15 mouse cellular contexts compared by ENCODE assay signal in genomic region chr1:134335211-134335923, GRCm38 (mm10). TPM values are rescaled to one million over a fixed set of nuclear protein-coding genes. Genes with fewer than 3 reads are reported as not detected.
DNase-seq lines count a peak whose midpoint lies in the region; ATAC-seq and TF ChIP-seq lines count a peak whose summit lies in the region.
"Had no signal": no experiment of that assay in that cellular context is flagged by ENCODE, and none has a peak within 500 bp of the region (broad histone marks: within the 10 kb centered on the region; RNA-seq: fewer than 3 reads in every experiment).

No protein-coding gene starts in this region.

- H3K4me3 ChIP-seq in hindbrain, postnatal 0 days (ENCODE audit: low read length): no peak overlapping the region
- no peak overlapping the region for H3K4me3 ChIP-seq in hindbrain, embryonic 11.5 days (ENCODE audit: low read depth, low read length)
- no peak overlapping the region for H3K4me3 ChIP-seq in olfactory bulb, adult 2 months (ENCODE audit: insufficient read depth, low read depth, low read length)
- H3K4me3 ChIP-seq in lung, postnatal 0 days (ENCODE audit: low read depth, low read length): no peak overlapping the region

- H3K4me1 ChIP-seq in hindbrain, postnatal 0 days (ENCODE audit: insufficient read depth, low read length): peaks cover 5% of the 10 kb centered on the region; the same call in 1 of the 2 replicates
- no peaks in the 10 kb centered on the region; the same call in 1 of the 2 replicates for H3K4me1 ChIP-seq in hindbrain, embryonic 11.5 days (replicated peaks; ENCODE audit: control insufficient read depth, insufficient read depth, low read length)
- peaks cover 44% of the 10 kb centered on the region for H3K4me1 ChIP-seq in olfactory bulb, adult 2 months (ENCODE audit: control insufficient read depth, insufficient read depth, low read length)
- H3K4me1 ChIP-seq in lung, postnatal 0 days (ENCODE audit: insufficient read depth, low read depth, low read length): peaks cover 8% of the 10 kb centered on the region; the same call in 1 of the 2 replicates

- ATAC-seq in hindbrain, postnatal 0 days: no peak
- ATAC-seq in hindbrain, embryonic 11.5 days (ENCODE audit: low FRiP score): no peak
- no peak for ATAC-seq in lung, postnatal 0 days

- no peaks in the 10 kb centered on the region for H3K27me3 ChIP-seq in hindbrain, postnatal 0 days (ENCODE audit: insufficient read depth, low read length)
- H3K27me3 ChIP-seq in hindbrain, embryonic 11.5 days (ENCODE audit: control insufficient read depth, insufficient read depth, low read length): no peaks in the 10 kb centered on the region
- H3K27me3 ChIP-seq in lung, postnatal 0 days (replicated peaks; ENCODE audit: insufficient read depth, low read length): no peaks in the 10 kb centered on the region

- TF ChIP-seq CTCF in hindbrain, postnatal 0 days (IDR thresholded peaks at IDR 0.05; ENCODE audit: low read depth): no peak
- TF ChIP-seq CTCF in olfactory bulb, adult 2 months (IDR thresholded peaks at IDR 0.05; ENCODE audit: insufficient read depth, low read depth, low read length): no peak
- TF ChIP-seq CTCF in lung, postnatal 0 days (IDR thresholded peaks at IDR 0.05): no peak

- H3K4me2 ChIP-seq in hindbrain, postnatal 0 days (ENCODE audit: low read depth, low read length): no peak overlapping the region
- H3K4me2 ChIP-seq in hindbrain, embryonic 11.5 days (replicated peaks; ENCODE audit: low read depth, low read length): no peak overlapping the region
- H3K4me2 ChIP-seq in lung, postnatal 0 days (replicated peaks; ENCODE audit: low read depth, low read length): no peak overlapping the region
- H3K4me2 ChIP-seq: lung, embryonic 14.5 days had no signal

- no peak for TF ChIP-seq EP300 in lung, postnatal 0 days (IDR thresholded peaks at IDR 0.05)

- H3K9me3 ChIP-seq in hindbrain, postnatal 0 days (ENCODE audit: low read length): no peaks in the 10 kb centered on the region
- H3K9me3 ChIP-seq in hindbrain, embryonic 11.5 days (ENCODE audit: control insufficient read depth, low read length): no peaks in the 10 kb centered on the region
- H3K9me3 ChIP-seq in lung, postnatal 0 days (ENCODE audit: low read length): no peaks in the 10 kb centered on the region
- H3K9me3 ChIP-seq: G1E had no signal

- H3K36me3 ChIP-seq in hindbrain, postnatal 0 days (ENCODE audit: insufficient read depth, low read length): no peaks in the 10 kb centered on the region
- H3K36me3 ChIP-seq in hindbrain, embryonic 11.5 days (ENCODE audit: control insufficient read depth, insufficient read depth, low read length): no peaks in the 10 kb centered on the region
- H3K36me3 ChIP-seq in lung, postnatal 0 days (ENCODE audit: insufficient read depth, low read length): no peaks in the 10 kb centered on the region
- H3K36me3 ChIP-seq: G1E had no signal

- DNase-seq in hindbrain, postnatal 0 days (ENCODE audit: low spot score): no peak
- no peak for DNase-seq in hindbrain, embryonic 11.5 days (ENCODE audit: low spot score)
- peak; percentile 94 for DNase-seq in cerebellum, adult 9-10 months
- DNase-seq in frontal cortex, postnatal 36 days (ENCODE audit: low spot score in 2 of 2): peak; percentile 65 to 76
- no peak for DNase-seq in spleen, postnatal 36 days (ENCODE audit: low spot score in 2 of 2)
- no peak for DNase-seq in lung, postnatal 0 days (ENCODE audit: low spot score)
- DNase-seq: adrenal gland, adult 8-10 months; gastrocnemius, postnatal 14 days; lung, embryonic 14.5 days; thymus, postnatal 4 days had no signal

- TF ChIP-seq POLR2A in olfactory bulb, adult 2 months (IDR thresholded peaks at IDR 0.05; ENCODE audit: insufficient read depth, low read depth, low read length): no peak

- WGBS in hindbrain, postnatal 0 days: 62% methylated on average over 13 of the region's 13 CpGs
- 82% methylated on average over 13 of the region's 13 CpGs for WGBS in hindbrain, embryonic 11.5 days
- WGBS in olfactory bulb, adult 2 months: 69% methylated on average over 13 of the region's 13 CpGs
- 71% methylated on average over 13 of the region's 13 CpGs for WGBS in lung, postnatal 0 days

- peak overlapping the region; percentile 51 for H3K27ac ChIP-seq in hindbrain, postnatal 0 days
- no peak overlapping the region for H3K27ac ChIP-seq in hindbrain, embryonic 11.5 days (ENCODE audit: low read depth, low read length)
- 0 out of 2 replicates have a peak overlapping the region, but pooled peaks have one; percentile 1 for H3K27ac ChIP-seq in olfactory bulb, adult 2 months (ENCODE audit: insufficient read depth, low read depth, low read length)
- no peak overlapping the region for H3K27ac ChIP-seq in lung, postnatal 0 days (ENCODE audit: low read length)
- H3K27ac ChIP-seq: kidney, postnatal 0 days had no signal

- H3K9ac ChIP-seq in hindbrain, postnatal 0 days (replicated peaks; ENCODE audit: low read length): no peak overlapping the region
- no peak overlapping the region for H3K9ac ChIP-seq in hindbrain, embryonic 11.5 days (ENCODE audit: low read depth, low read length)
- H3K9ac ChIP-seq in lung, postnatal 0 days (replicated peaks; ENCODE audit: low read depth): no peak overlapping the region
- H3K9ac ChIP-seq: lung, embryonic 14.5 days had no signal

RNA-seq across cellular contexts. Expression of gene Ppfia4, which starts 2.6 kb away (rescaled TPM):
- 42.7 and 46.5 TPM in 2 replicates for total RNA-seq in hindbrain, postnatal 0 days (2014; rRNA removed)
- 30.6 and 31.6 TPM in 2 replicates for polyA plus RNA-seq in hindbrain, postnatal 0 days (2015; fragmentation: Nextera tagmentation; extraction: Ambion mirVana)
- 1.9 and 2.1 TPM in 2 replicates for polyA plus RNA-seq in hindbrain, embryonic 11.5 days (2014; fragmentation: Nextera tagmentation; extraction: Ambion mirVana)
- not detected in 2 replicates for polyA plus RNA-seq in olfactory bulb, adult 2 months (2012; ENCODE audit: insufficient read depth, insufficient read length, low replicate concordance, missing spikeins)
- 4.5 TPM in 2 replicates for polyA plus RNA-seq in lung, postnatal 0 days (2015; fragmentation: Nextera tagmentation; extraction: Ambion mirVana)

RNA-seq across cellular contexts. Expression of gene Tmem183a, which starts 26.4 kb away (rescaled TPM):
- 189 and 200 TPM in 2 replicates for total RNA-seq in hindbrain, postnatal 0 days (2014; rRNA removed)
- polyA plus RNA-seq in hindbrain, postnatal 0 days (2015; fragmentation: Nextera tagmentation; extraction: Ambion mirVana): 100 and 106 TPM in 2 replicates
- polyA plus RNA-seq in hindbrain, embryonic 11.5 days (2014; fragmentation: Nextera tagmentation; extraction: Ambion mirVana): 126 and 128 TPM in 2 replicates
- not detected in 2 replicates for polyA plus RNA-seq in olfactory bulb, adult 2 months (2012; ENCODE audit: insufficient read depth, insufficient read length, low replicate concordance, missing spikeins)
- 42.9 and 44.8 TPM in 2 replicates for polyA plus RNA-seq in lung, postnatal 0 days (2015; fragmentation: Nextera tagmentation; extraction: Ambion mirVana)

RNA-seq across cellular contexts. Expression of gene Myog, which starts 45.6 kb away (rescaled TPM):
- total RNA-seq in hindbrain, postnatal 0 days (2014; rRNA removed): 0.16 TPM in 1 of 2 replicates, not detected in the other
- polyA plus RNA-seq in hindbrain, postnatal 0 days (2015; fragmentation: Nextera tagmentation; extraction: Ambion mirVana): not detected in 2 replicates
- 5.5 and 12.2 TPM in 2 replicates for polyA plus RNA-seq in hindbrain, embryonic 11.5 days (2014; fragmentation: Nextera tagmentation; extraction: Ambion mirVana)
- not detected in 2 replicates for polyA plus RNA-seq in olfactory bulb, adult 2 months (2012; ENCODE audit: insufficient read depth, insufficient read length, low replicate concordance, missing spikeins)
- not detected in 2 replicates for polyA plus RNA-seq in lung, postnatal 0 days (2015; fragmentation: Nextera tagmentation; extraction: Ambion mirVana)
- total RNA-seq: adrenal gland, adult 8-10 months; G1E had no signal
- polyA plus RNA-seq: G1E; lung, embryonic 14.5 days; small intestine, adult 2 months had no signal

RNA-seq across cellular contexts. Expression of gene 4933406M09Rik, which starts 50.4 kb away (rescaled TPM):
- not detected in 2 replicates for total RNA-seq in hindbrain, postnatal 0 days (2014; rRNA removed)
- not detected in 2 replicates for polyA plus RNA-seq in hindbrain, postnatal 0 days (2015; fragmentation: Nextera tagmentation; extraction: Ambion mirVana)
- not detected in 2 replicates for polyA plus RNA-seq in hindbrain, embryonic 11.5 days (2014; fragmentation: Nextera tagmentation; extraction: Ambion mirVana)
- not detected in 2 replicates for polyA plus RNA-seq in olfactory bulb, adult 2 months (2012; ENCODE audit: insufficient read depth, insufficient read length, low replicate concordance, missing spikeins)
- 0.06 TPM in 1 of 2 replicates, not detected in the other for polyA plus RNA-seq in lung, postnatal 0 days (2015; fragmentation: Nextera tagmentation; extraction: Ambion mirVana)
- total RNA-seq: adrenal gland, adult 8-10 months; gastrocnemius, postnatal 14 days had no signal
- polyA plus RNA-seq: embryonic facial prominence, embryonic 11.5 days; G1E; kidney, postnatal 0 days; lung, embryonic 14.5 days; small intestine, adult 2 months had no signal

Comparison
In these comparisons a context has a peak if more than half of its experiments do, and no peak if none do; other contexts are left out.
1. H3K27ac ChIP-seq: peak in hindbrain, postnatal 0 days (single experiment) and olfactory bulb, adult 2 months (single experiment); none in hindbrain, embryonic 11.5 days (single experiment) and lung, postnatal 0 days (single experiment).
2. DNase-seq: peak in cerebellum, adult 9-10 months (single experiment) and frontal cortex, postnatal 36 days (2 of 2); none in hindbrain, postnatal 0 days (single experiment), hindbrain, embryonic 11.5 days (single experiment), spleen, postnatal 36 days (0 of 2) and lung, postnatal 0 days (single experiment).